Mouse (Mus musculus) G1E (cell line): ENCODE data around the gene Spata2l.

Source experiments
- CTCF ChIP-seq: IDR thresholded peaks from 2 replicates; pipeline ENCODE4 v1.5.1; 2012; ENCODE audit warnings: low read depth, low read length, inconsistent platforms, mixed read lengths
- GATA1 ChIP-seq: IDR thresholded peaks from 2 replicates; pipeline ENCODE4 v1.6.1; 2012; ENCODE audit warnings: borderline replicate concordance, low read length, inconsistent platforms, mixed read lengths
- POLR2AphosphoS5 ChIP-seq: IDR thresholded peaks from 2 replicates; pipeline ENCODE4 v1.6.1; 2012; ENCODE audit warnings: low read depth, low read length, inconsistent platforms; ENCODE audit not compliant: insufficient replicate concordance
- TAL1 ChIP-seq: conservative IDR thresholded peaks from 2 replicates; pipeline ENCODE4 v1.6.1; 2012; ENCODE audit warnings: low read depth, low read length, inconsistent platforms, mixed read lengths

DNA sequence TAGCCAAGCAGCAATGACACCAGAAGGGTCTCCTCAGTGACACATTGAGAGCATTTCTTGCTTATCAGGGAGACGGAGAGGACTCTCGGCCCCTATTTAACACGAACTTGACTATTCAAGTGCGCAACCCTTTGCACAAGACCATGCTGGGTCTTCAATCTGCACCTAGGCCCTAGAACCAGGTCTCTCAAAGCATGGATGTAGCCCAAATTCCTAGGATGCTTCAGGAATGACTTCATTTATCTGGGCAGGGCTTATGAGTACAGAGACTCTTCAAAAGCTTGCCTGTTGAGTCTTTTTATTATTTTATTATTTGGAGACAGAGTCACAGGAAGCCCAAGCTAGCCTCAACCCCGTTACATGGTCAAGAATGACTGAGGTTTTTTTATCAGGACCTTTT, 48.5 kb upstream of the Spata2l start:
- no peak for TF ChIP-seq CTCF
- TF ChIP-seq GATA1: no peak
- TF ChIP-seq TAL1: no peak
- TF ChIP-seq POLR2AphosphoS5: no peak
